Mouse (Mus musculus): ENCODE results near the gene Ehmt2.

Ehmt2 gene

GRCm38 (mm10) chr17:34881683-34882310 lies 16.5 kb upstream of the Ehmt2 start, which contains the start of gene Gm20547:
Gene Gm20547 (minus strand): TSS chr17:34882042.
- no peak for TF ChIP-seq GATA4 (IDR thresholded peaks at IDR 0.05; ENCODE audit: insufficient replicate concordance, low read length)

GRCm38 (mm10) chr17:34883332-34883731 lies 14.9 kb upstream of the Ehmt2 start:
- no peak for TF ChIP-seq GATA4 (IDR thresholded peaks at IDR 0.05; ENCODE audit: insufficient replicate concordance, low read length)

- TF ChIP-seq GATA4 (IDR thresholded peaks at IDR 0.05; ENCODE audit: insufficient replicate concordance, low read length) = no peak
These were observed 13.6 kb upstream of the Ehmt2 start for GRCm38 (mm10) chr17:34884704-34885103.

GRCm38 (mm10) chr17:34885615-34886014 lies 12.7 kb upstream of the Ehmt2 start:
- no peak for TF ChIP-seq GATA4 (IDR thresholded peaks at IDR 0.05; ENCODE audit: insufficient replicate concordance, low read length)

- no peak for TF ChIP-seq GATA4 (IDR thresholded peaks at IDR 0.05; ENCODE audit: insufficient replicate concordance, low read length)
These were observed 10.3 kb upstream of the Ehmt2 start for GRCm38 (mm10) chr17:34887942-34888341.

- TF ChIP-seq GATA4 (IDR thresholded peaks at IDR 0.05; ENCODE audit: insufficient replicate concordance, low read length) = no peak
These were observed 8.1 kb upstream of the Ehmt2 start for GRCm38 (mm10) chr17:34890074-34890743.

- no peak for TF ChIP-seq GATA4 (IDR thresholded peaks at IDR 0.05; ENCODE audit: insufficient replicate concordance, low read length)
These were observed 6.9 kb upstream of the Ehmt2 start for GRCm38 (mm10) chr17:34891377-34891776.

- TF ChIP-seq GATA4 (IDR thresholded peaks at IDR 0.05; ENCODE audit: insufficient replicate concordance, low read length) = no peak
These were observed 5.0 kb upstream of the Ehmt2 start for GRCm38 (mm10) chr17:34893072-34893824.

- no peak for TF ChIP-seq GATA4 (IDR thresholded peaks at IDR 0.05; ENCODE audit: insufficient replicate concordance, low read length)
These were observed 4.1 kb upstream of the Ehmt2 start for GRCm38 (mm10) chr17:34894074-34894597.

GRCm38 (mm10) chr17:34894801-34895530 lies 3.3 kb upstream of the Ehmt2 start:
- no peak for TF ChIP-seq GATA4 (IDR thresholded peaks at IDR 0.05; ENCODE audit: insufficient replicate concordance, low read length)

GRCm38 (mm10) chr17:34895724-34896123 lies 2.5 kb upstream of the Ehmt2 start:
- no peak for TF ChIP-seq GATA4 (IDR thresholded peaks at IDR 0.05; ENCODE audit: insufficient replicate concordance, low read length)

GRCm38 (mm10) chr17:34896366-34896765 lies 1.9 kb upstream of the Ehmt2 start:
- no peak for TF ChIP-seq GATA4 (IDR thresholded peaks at IDR 0.05; ENCODE audit: insufficient replicate concordance, low read length)

GRCm38 (mm10) chr17:34897373-34898159 lies 703 bp upstream of the Ehmt2 start:
- no peak for TF ChIP-seq GATA4 (IDR thresholded peaks at IDR 0.05; ENCODE audit: insufficient replicate concordance, low read length)

- no peak for TF ChIP-seq GATA4 (IDR thresholded peaks at IDR 0.05; ENCODE audit: insufficient replicate concordance, low read length)
These were observed 410 bp downstream of the Ehmt2 start for GRCm38 (mm10) chr17:34898706-34899052.

Measured in liver, adult (tissue).